Mouse (Mus musculus): Measurements from ENCODE around the gene Junb. TPM values are rescaled to one million over a fixed set of nuclear protein-coding genes. Genes with fewer than 3 reads are reported as not detected.

Junb gene
- total and polyA plus RNA-seq, 2 experiments = 12.3 to 29.5 TPM

DNA sequence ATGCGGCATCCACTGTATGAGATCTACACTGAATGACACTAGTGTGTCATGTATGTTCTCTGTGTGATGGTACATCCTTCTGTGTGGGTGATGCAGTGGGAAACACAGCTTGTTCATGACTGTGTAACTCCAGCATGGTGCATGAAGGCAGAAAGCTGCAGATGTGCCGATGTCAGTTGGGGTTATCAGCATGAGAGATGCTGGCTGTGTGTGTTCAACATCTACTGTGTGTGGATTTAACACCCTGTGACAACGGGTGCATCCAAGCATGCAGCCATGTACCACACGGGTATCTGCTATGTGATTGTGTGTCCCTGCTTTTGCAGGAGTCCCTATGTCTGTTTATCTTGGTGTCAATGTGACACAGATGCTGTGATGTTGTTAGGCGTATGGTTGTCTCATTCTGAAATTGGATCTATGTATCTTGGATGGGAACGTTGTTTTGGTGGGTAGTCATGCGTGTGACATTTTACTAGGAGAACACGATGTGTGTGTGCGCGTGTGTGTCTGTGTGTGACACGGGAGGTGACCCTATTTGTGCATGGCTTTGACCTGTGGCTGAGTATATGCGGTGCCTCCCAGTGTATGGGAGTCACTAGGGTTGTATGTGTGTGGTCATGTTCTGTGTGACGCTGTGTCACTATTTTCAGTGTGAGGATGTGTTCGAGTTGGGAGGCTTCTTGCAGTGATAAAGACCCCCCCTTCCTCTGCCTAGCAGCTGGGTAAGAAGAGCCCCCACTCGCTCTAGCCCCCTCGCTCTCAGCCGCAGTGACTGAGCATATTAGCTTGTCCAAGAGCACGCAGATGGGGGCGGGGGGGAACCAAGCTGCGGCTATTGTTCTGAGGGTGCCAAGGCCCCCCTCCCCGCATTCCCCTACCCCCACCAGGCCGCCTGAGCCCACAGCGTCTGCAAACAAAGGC, 42.2 kb downstream of the Junb start:
- 22% methylated on average over 23 of the region's 23 CpGs for WGBS
- Histone ChIP-seq H3K4me1 (ENCODE audit: control insufficient read depth, insufficient read depth, low read length) (no peaks in the 10 kb centered on the region), H3K79me2 (ENCODE audit: control insufficient read depth, insufficient read depth, low read length) (no peaks in the 10 kb centered on the region), H3K27ac (replicated peaks; ENCODE audit: insufficient read depth, low read depth, low read length) (no peak overlapping the region), H3K4me3 (ENCODE audit: insufficient read depth, low read depth, low read length) (no peak overlapping the region), H3K27me3 (ENCODE audit: control insufficient read depth, insufficient read depth, low read length) (peaks cover 22% of the 10 kb centered on the region), H3K9ac (ENCODE audit: low read depth, low read length) (no peak overlapping the region), H3K36me3 (ENCODE audit: control insufficient read depth, insufficient read depth, low read length) (no peaks in the 10 kb centered on the region)
- no peak for DNase-seq (ENCODE audit: extremely low read depth, low read depth, low spot score)
- TF ChIP-seq POLR2A (IDR thresholded peaks at IDR 0.05; ENCODE audit: extremely low read depth, insufficient read depth, low read length) (no peak), CTCF (IDR thresholded peaks at IDR 0.05; ENCODE audit: low read depth, low read length) (no peak)

DNA sequence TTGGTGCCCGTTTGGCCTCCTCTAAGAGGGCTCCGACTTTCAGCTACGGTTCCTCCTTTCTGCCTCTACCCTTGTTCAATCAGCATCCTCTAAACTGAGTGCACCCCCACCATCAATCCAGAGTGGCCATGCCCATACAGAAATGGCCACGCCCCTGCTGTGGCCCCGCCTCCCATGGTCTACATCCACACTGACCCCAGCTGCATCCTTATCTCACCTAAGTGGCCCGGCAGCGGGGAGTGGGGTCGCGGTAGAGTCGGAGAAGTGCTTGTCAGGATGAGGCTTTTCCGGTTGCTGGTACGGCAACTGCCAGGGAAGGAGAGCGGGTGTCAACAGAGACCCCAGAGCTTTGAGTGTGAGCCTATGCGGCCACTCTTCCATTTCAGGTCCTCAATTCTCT, 43.0 kb downstream of the Junb start:
- WGBS = 8% methylated on average over 14 of the region's 14 CpGs
- no peaks in the 10 kb centered on the region for H3K36me3 ChIP-seq (ENCODE audit: control insufficient read depth, insufficient read depth, low read length)
- H3K27me3 ChIP-seq (ENCODE audit: control insufficient read depth, insufficient read depth, low read length) = peaks cover 22% of the 10 kb centered on the region
- H3K79me2 ChIP-seq (ENCODE audit: control insufficient read depth, insufficient read depth, low read length) = no peaks in the 10 kb centered on the region
- TF ChIP-seq POLR2A (IDR thresholded peaks at IDR 0.05; ENCODE audit: extremely low read depth, insufficient read depth, low read length) (no peak), CTCF (IDR thresholded peaks at IDR 0.05; ENCODE audit: low read depth, low read length) (no peak)
- H3K4me1 ChIP-seq (ENCODE audit: control insufficient read depth, insufficient read depth, low read length) = no peaks in the 10 kb centered on the region
- no peak overlapping the region for H3K9ac ChIP-seq (ENCODE audit: low read depth, low read length)
- no peak overlapping the region for H3K27ac ChIP-seq (replicated peaks; ENCODE audit: insufficient read depth, low read depth, low read length)
- DNase-seq (ENCODE audit: extremely low read depth, low read depth, low spot score) = no peak
- H3K4me3 ChIP-seq (ENCODE audit: insufficient read depth, low read depth, low read length) = no peak overlapping the region

DNA sequence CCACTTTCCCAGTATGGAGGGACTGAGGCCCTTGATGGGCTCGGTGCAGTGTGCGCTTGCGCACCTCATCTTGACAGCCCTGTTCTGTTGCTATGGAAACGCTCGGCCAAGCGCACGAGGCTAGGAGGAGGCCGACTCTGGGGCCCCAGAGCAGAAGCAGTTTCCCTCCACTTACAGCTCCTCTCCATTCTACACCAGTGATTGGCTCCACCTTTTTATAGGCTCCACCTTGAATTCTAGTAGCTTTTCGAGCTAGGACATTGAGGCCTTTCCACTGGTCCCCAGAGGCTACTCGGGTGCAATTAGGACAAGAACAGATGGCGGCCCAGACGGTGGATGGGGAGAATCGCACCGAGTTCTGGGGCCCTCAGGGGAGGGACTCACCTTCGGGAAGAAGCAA, 43.7 kb downstream of the Junb start:
- no peak overlapping the region for H3K9ac ChIP-seq (ENCODE audit: low read depth, low read length)
- H3K79me2 ChIP-seq (ENCODE audit: control insufficient read depth, insufficient read depth, low read length) = no peaks in the 10 kb centered on the region
- no peaks in the 10 kb centered on the region for H3K36me3 ChIP-seq (ENCODE audit: control insufficient read depth, insufficient read depth, low read length)
- no peak for TF ChIP-seq POLR2A (IDR thresholded peaks at IDR 0.05; ENCODE audit: extremely low read depth, insufficient read depth, low read length)
- no peak for TF ChIP-seq CTCF (IDR thresholded peaks at IDR 0.05; ENCODE audit: low read depth, low read length)
- H3K4me1 ChIP-seq (ENCODE audit: control insufficient read depth, insufficient read depth, low read length) = no peaks in the 10 kb centered on the region
- DNase-seq (ENCODE audit: extremely low read depth, low read depth, low spot score) = no peak
- no peak overlapping the region for H3K4me3 ChIP-seq (ENCODE audit: insufficient read depth, low read depth, low read length)
- H3K27me3 ChIP-seq (ENCODE audit: control insufficient read depth, insufficient read depth, low read length) = peaks cover 22% of the 10 kb centered on the region
- no peak overlapping the region for H3K27ac ChIP-seq (replicated peaks; ENCODE audit: insufficient read depth, low read depth, low read length)
- WGBS = 6% methylated on average over 15 of the region's 15 CpGs

DNA sequence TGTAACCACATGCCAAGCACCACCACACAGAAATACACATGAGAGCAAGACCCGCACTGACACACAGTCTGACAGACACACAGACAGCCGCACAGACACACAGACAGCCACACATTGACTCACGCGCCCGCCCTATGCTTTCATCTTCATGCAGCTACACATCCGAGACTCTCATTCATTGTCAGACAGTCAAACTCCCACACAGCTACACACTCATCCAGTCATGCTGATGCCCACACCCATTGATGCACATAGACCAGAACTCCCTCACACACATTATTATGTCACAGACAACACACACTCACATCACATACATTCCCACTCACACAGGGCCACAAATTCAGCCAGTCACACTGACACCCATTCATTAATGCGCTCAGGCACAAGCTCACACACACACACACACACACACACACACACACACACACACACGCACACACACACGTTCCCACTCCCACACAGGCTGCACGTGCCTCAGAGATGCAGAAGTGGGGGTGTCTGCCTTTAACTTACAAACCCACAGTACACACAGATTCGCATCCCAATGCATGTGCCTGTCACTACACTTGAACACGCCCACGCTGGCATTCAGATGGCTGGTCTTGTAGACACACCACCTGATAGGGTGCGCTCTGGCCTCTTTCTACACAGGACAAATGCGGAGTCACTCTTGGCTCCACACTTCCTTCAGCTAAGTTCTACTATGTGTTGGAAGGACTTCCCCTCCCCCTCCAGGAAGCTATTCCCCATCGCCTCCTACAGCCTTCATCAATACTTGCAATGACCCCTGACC, 44.6 kb downstream of the Junb start:
- Histone ChIP-seq H3K9ac (ENCODE audit: low read depth, low read length) (no peak overlapping the region), H3K4me3 (ENCODE audit: insufficient read depth, low read depth, low read length) (no peak overlapping the region), H3K79me2 (ENCODE audit: control insufficient read depth, insufficient read depth, low read length) (no peaks in the 10 kb centered on the region), H3K27me3 (ENCODE audit: control insufficient read depth, insufficient read depth, low read length) (peaks cover 26% of the 10 kb centered on the region), H3K36me3 (ENCODE audit: control insufficient read depth, insufficient read depth, low read length) (no peaks in the 10 kb centered on the region), H3K4me1 (ENCODE audit: control insufficient read depth, insufficient read depth, low read length) (no peaks in the 10 kb centered on the region), H3K27ac (replicated peaks; ENCODE audit: insufficient read depth, low read depth, low read length) (no peak overlapping the region)
- TF ChIP-seq CTCF (IDR thresholded peaks at IDR 0.05; ENCODE audit: low read depth, low read length) = no peak
- no peak for TF ChIP-seq POLR2A (IDR thresholded peaks at IDR 0.05; ENCODE audit: extremely low read depth, insufficient read depth, low read length)
- WGBS = 81% methylated on average over 16 of the region's 16 CpGs
- no peak for DNase-seq (ENCODE audit: extremely low read depth, low read depth, low spot score)

DNA sequence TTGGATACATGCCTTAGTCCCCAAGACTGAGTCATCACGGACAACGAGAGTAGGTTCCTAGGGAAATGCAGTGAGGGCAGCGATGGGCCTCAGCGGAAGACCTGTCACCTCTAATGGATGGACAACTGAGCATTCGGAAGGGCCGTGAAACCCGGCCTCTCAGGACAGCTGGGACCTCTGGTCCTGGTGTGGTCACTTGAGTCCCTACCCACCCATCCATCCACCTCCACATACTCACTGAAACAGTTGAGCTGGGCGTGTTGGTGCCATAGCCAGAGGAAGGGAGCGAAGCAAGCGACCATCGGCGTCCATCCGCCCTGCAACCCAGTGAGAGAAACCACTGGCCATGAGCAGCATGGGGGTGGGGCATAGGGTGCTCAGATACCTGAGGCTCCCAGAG, 47.9 kb downstream of the Junb start:
- Histone ChIP-seq H3K9ac (ENCODE audit: low read depth, low read length) (no peak overlapping the region), H3K4me3 (ENCODE audit: insufficient read depth, low read depth, low read length) (no peak overlapping the region), H3K27ac (replicated peaks; ENCODE audit: insufficient read depth, low read depth, low read length) (no peak overlapping the region), H3K79me2 (ENCODE audit: control insufficient read depth, insufficient read depth, low read length) (no peaks in the 10 kb centered on the region), H3K36me3 (ENCODE audit: control insufficient read depth, insufficient read depth, low read length) (no peaks in the 10 kb centered on the region), H3K4me1 (ENCODE audit: control insufficient read depth, insufficient read depth, low read length) (no peaks in the 10 kb centered on the region), H3K27me3 (ENCODE audit: control insufficient read depth, insufficient read depth, low read length) (peaks cover 11% of the 10 kb centered on the region)
- 81% methylated on average over 13 of the region's 13 CpGs for WGBS
- DNase-seq (ENCODE audit: extremely low read depth, low read depth, low spot score) = no peak
- TF ChIP-seq CTCF (IDR thresholded peaks at IDR 0.05; ENCODE audit: low read depth, low read length) (no peak), POLR2A (IDR thresholded peaks at IDR 0.05; ENCODE audit: extremely low read depth, insufficient read depth, low read length) (no peak)

All from liver, adult 2 months (tissue).